Mouse (Mus musculus) kidney, adult 18-20 months (tissue): Measurements from ENCODE around the gene Cfap61.

Experiments
- DNase-seq: peaks from one replicate; pipeline ENCODE4 v3.0.0; 2021

Gene Cfap61

GRCm38 (mm10) chr2:146223176-146223905, 288.8 kb downstream of the Cfap61 start:
- peak; percentile 23 for DNase-seq

GRCm38 (mm10) chr2:146224141-146224540, 289.6 kb downstream of the Cfap61 start:
- no peak for DNase-seq

GRCm38 (mm10) chr2:146225818-146226217, 291.2 kb downstream of the Cfap61 start:
- DNase-seq: no peak

- peak; percentile 44 for DNase-seq
These were observed 291.9 kb downstream of the Cfap61 start for GRCm38 (mm10) chr2:146226484-146226883.

GRCm38 (mm10) chr2:146227646-146228045, 293.1 kb downstream of the Cfap61 start:
- no peak for DNase-seq

- DNase-seq: no peak
These were observed 293.9 kb downstream of the Cfap61 start for GRCm38 (mm10) chr2:146228435-146228834.

- DNase-seq: no peak
These were observed 296.9 kb downstream of the Cfap61 start for GRCm38 (mm10) chr2:146231485-146231884.

GRCm38 (mm10) chr2:146239196-146239747, 304.7 kb downstream of the Cfap61 start:
- DNase-seq: no peak

- DNase-seq: no peak
These were observed 309.5 kb downstream of the Cfap61 start for GRCm38 (mm10) chr2:146244049-146244448.

- no peak for DNase-seq
These were observed 310.8 kb downstream of the Cfap61 start for GRCm38 (mm10) chr2:146245401-146245800.

- no peak for DNase-seq
These were observed 312.0 kb downstream of the Cfap61 start for GRCm38 (mm10) chr2:146246409-146247075.

GRCm38 (mm10) chr2:146247576-146247975, 313.0 kb downstream of the Cfap61 start:
- DNase-seq: no peak

- no peak for DNase-seq
These were observed 314.4 kb downstream of the Cfap61 start for GRCm38 (mm10) chr2:146249033-146249432.

- DNase-seq: no peak
These were observed 315.8 kb downstream of the Cfap61 start for GRCm38 (mm10) chr2:146250236-146250904.

GRCm38 (mm10) chr2:146254387-146254786, 319.8 kb downstream of the Cfap61 start:
- DNase-seq: no peak

- no peak for DNase-seq
These were observed 321.1 kb downstream of the Cfap61 start for GRCm38 (mm10) chr2:146255636-146256035.

GRCm38 (mm10) chr2:146256321-146256875, 321.8 kb downstream of the Cfap61 start:
- no peak for DNase-seq

- no peak for DNase-seq
These were observed 322.5 kb downstream of the Cfap61 start for GRCm38 (mm10) chr2:146257037-146257436.

- DNase-seq: no peak
These were observed 323.0 kb downstream of the Cfap61 start for GRCm38 (mm10) chr2:146257609-146258008.

GRCm38 (mm10) chr2:146258736-146259469, 324.3 kb downstream of the Cfap61 start:
- no peak for DNase-seq

- DNase-seq: no peak
These were observed 325.4 kb downstream of the Cfap61 start for GRCm38 (mm10) chr2:146259787-146260560.

- DNase-seq: no peak
These were observed 326.6 kb downstream of the Cfap61 start for GRCm38 (mm10) chr2:146261146-146261545.
